Mouse (Mus musculus) E14TG2a.4 (cell line): ENCODE measurements around the gene Hist1h2bm.
"Not testable (repeated sequence)": the region's sequence is repeated elsewhere in the genome, so short reads cannot be mapped to it uniquely, and the experiment has no call there.

Experiments
- H3K27me3 ChIP-seq: 2 replicates; pipeline ENCODE4 v1.6.1; 2014; ENCODE audit warnings: low read length, control low read depth; ENCODE audit not compliant: insufficient read depth
- H3K36me3 ChIP-seq: 2 replicates; pipeline ENCODE4 v1.6.1; 2014; ENCODE audit warnings: low read length, control low read depth; ENCODE audit not compliant: insufficient read depth
- H3K4me1 ChIP-seq: replicated peaks from 2 replicates; pipeline ENCODE4 v1.6.1; 2014; ENCODE audit warnings: low read depth, low read length, control low read depth
- H3K4me3 ChIP-seq: replicated peaks from 2 replicates; pipeline ENCODE4 v1.5.1; 2014; ENCODE audit warnings: mild to moderate bottlenecking, low read length
- H3K9me3 ChIP-seq: 2 replicates; pipeline ENCODE4 v1.6.1; 2014; ENCODE audit warnings: low read length, control low read depth
- CTCF ChIP-seq: conservative IDR thresholded peaks from 2 replicates; pipeline ENCODE4 v1.5.1; 2014; ENCODE audit warnings: low read length
- NANOG ChIP-seq: IDR thresholded peaks from 2 replicates; pipeline ENCODE4 v1.6.1; 2014; ENCODE audit warnings: borderline replicate concordance, low read length, mixed read lengths
- POU5F1 ChIP-seq: IDR thresholded peaks from 2 replicates; pipeline ENCODE4 v1.6.1; 2014; ENCODE audit warnings: low read length, borderline replicate concordance

Gene Hist1h2bm

GRCm38 (mm10) chr13:21715131-21715863, 6.5 kb upstream of the Hist1h2bm start:
- H3K4me3 ChIP-seq, result peak overlapping the region; percentile 76

DNA sequence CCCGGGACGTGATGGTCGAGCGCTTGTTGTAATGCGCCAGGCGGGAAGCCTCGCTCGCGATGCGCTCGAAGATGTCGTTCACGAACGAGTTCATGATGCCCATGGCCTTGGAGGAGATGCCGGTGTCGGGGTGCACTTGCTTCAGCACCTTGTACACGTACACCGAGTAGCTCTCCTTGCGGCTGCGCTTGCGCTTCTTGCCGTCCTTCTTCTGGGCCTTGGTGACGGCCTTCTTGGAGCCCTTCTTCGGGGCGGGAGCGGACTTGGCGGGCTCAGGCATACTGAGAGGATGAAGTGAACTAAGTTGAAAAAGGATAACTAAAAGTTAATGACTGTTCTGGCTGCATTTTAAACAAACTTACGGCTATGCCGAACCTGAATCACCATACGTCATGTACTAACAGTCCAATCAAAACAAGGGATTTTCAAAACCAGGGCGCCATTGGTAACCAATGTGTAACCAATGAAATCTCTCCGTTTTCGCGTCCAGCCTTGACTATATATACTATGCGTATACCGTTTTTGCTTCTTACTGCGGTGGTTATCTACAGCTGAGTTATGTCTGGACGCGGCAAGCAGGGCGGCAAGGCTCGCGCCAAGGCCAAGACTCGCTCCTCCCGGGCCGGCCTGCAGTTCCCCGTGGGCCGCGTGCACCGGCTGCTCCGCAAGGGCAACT, 5.8 kb upstream of the Hist1h2bm start, which contains the start of the genes Hist1h2bl and Hist1h2ai:
TSS of gene Hist1h2bl (minus strand) at position 280 of the 676 bp plus-strand sequence.
TSS of gene Hist1h2ai (plus strand) at position 559 of the 676 bp plus-strand sequence.
- H3K9me3 ChIP-seq, H3K27me3 ChIP-seq, H3K36me3 ChIP-seq: not testable (repeated sequence)
- peak within 1 kb of the TSS; percentile 76 for H3K4me3 ChIP-seq
- peaks cover 36% of the 10 kb centered on the region for H3K4me1 ChIP-seq

More at GRCm38 (mm10) chr13:21715131-21715863, 6.5 kb upstream of the Hist1h2bm start:
- no peak for TF ChIP-seq POU5F1
- TF ChIP-seq NANOG, result no peak
- TF ChIP-seq CTCF, result no peak
- Histone ChIP-seq H3K4me1 (peaks cover 31% of the 10 kb centered on the region), H3K27me3 (no peaks in the 10 kb centered on the region), H3K36me3 (no peaks in the 10 kb centered on the region), H3K9me3 (no peaks in the 10 kb centered on the region)

DNA sequence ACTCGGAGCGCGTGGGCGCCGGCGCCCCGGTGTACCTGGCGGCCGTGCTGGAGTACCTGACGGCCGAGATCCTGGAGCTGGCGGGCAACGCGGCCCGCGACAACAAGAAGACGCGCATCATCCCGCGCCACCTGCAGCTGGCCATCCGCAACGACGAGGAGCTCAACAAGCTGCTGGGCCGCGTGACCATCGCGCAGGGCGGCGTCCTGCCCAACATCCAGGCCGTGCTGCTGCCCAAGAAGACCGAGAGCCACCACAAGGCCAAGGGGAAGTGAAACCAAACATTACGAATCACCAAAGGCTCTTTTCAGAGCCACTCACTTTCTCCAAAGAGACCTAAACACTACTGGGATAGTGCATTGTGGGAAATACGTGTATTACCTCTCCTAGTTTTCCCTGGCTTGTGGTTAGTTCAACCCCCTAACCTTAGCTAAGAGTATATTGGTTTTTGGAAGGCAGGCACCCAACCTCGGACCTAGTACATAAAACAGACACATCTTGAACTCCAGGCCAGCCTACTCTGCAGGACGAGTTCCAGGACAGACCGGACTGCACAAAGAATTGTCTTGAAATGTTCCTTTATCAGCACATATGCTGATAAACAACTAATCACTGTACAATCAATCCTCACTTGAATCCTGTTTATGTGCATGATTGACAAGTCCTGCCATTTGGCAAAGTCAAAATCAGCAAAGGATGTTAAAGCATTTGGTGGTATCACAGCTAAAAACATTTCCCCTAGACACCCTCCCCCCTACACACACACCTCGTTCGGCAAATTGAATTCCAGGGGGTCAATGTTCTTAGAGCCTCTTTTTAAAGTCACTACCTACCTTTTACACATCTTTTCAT, 5.1 kb upstream of the Hist1h2bm start:
- H3K36me3 ChIP-seq, H3K27me3 ChIP-seq, H3K9me3 ChIP-seq: not testable (repeated sequence)
- H3K4me3 ChIP-seq, result peak overlapping the region; percentile 75
- peaks cover 29% of the 10 kb centered on the region for H3K4me1 ChIP-seq

DNA sequence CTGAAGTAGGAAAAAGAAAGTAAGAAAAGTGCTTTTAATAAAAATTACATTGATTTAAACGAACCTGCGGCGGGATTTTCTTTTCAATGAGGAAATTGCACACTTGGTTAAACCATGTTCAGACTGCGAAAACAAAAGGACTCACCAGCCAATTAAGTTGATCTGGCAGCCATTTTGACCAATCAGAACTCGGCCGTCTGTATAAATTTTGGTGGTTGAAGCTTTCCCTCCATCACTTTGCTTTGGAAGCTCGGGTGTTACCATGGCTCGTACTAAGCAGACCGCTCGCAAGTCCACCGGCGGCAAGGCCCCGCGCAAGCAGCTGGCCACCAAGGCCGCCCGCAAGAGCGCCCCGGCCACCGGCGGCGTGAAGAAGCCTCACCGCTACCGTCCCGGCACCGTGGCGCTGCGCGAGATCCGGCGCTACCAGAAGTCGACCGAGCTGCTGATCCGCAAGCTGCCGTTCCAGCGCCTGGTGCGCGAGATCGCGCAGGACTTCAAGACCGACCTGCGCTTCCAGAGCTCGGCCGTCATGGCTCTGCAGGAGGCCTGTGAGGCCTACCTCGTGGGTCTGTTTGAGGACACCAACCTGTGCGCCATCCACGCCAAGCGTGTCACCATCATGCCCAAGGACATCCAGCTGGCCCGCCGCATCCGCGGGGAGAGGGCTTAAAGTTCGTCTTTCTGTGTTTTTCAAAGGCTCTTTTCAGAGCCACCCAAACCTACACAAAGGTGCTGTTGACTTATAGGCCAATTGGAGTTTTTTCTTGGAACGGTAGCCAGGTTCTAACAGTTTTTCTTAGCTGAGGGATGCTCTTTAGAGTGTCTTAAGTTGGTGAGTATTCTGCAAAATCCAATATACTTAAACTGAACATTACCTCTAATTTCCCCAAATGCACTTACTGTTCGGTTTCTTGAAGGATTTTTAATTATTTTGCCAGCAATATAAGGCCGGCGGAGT, 4.2 kb upstream of the Hist1h2bm start, which contains the start of gene Hist1h3h:
TSS of gene Hist1h3h (plus strand) at position 263 of the 961 bp plus-strand sequence.
- not testable (repeated sequence) for H3K36me3 ChIP-seq, H3K27me3 ChIP-seq, H3K9me3 ChIP-seq
- H3K4me1 ChIP-seq, result peaks cover 30% of the 10 kb centered on the region
- peak within 1 kb of the TSS; percentile 75 for H3K4me3 ChIP-seq

- no peaks in the 10 kb centered on the region for H3K27me3 ChIP-seq
- H3K4me1 ChIP-seq, result peaks cover 30% of the 10 kb centered on the region
- TF ChIP-seq CTCF, result no peak
- no peak for TF ChIP-seq POU5F1
- no peak for TF ChIP-seq NANOG
- no peaks in the 10 kb centered on the region for H3K9me3 ChIP-seq
- H3K4me3 ChIP-seq, result peak overlapping the region; percentile 75
- H3K36me3 ChIP-seq, result no peaks in the 10 kb centered on the region
These were observed 3.3 kb upstream of the Hist1h2bm start for GRCm38 (mm10) chr13:21718381-21719080.

DNA sequence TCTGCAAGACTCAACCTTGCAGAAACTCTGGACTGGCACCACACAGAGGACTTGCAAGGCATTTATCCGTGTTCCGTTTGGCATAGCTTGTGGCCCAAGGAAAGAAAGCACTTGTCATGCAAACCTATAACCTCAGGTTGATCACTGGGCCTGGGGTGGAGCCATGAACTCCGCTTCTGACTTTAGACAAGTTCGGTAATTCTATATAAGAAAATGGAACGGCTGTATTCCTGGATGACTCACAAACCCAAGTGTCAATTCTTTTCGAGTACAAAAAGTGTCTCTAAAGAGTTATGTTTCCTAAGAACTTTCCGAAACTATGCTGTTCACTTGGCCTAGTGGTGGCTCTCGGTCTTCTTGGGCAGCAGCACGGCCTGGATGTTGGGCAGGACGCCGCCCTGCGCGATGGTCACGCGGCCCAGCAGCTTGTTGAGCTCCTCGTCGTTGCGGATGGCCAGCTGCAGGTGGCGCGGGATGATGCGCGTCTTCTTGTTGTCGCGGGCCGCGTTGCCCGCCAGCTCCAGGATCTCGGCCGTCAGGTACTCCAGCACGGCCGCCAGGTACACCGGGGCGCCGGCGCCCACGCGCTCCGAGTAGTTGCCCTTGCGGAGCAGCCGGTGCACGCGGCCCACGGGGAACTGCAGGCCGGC, 612 bp upstream of the Hist1h2bm start:
- peaks cover 23% of the 10 kb centered on the region for H3K4me1 ChIP-seq

GRCm38 (mm10) chr13:21722373-21722925, 605 bp downstream of the Hist1h2bm start:
- H3K4me1 ChIP-seq, result peaks cover 23% of the 10 kb centered on the region
- peak overlapping the region; percentile 39; the same call in 1 of the 2 replicates for H3K4me3 ChIP-seq
- no peak for TF ChIP-seq POU5F1
- TF ChIP-seq CTCF, result no peak
- no peak for TF ChIP-seq NANOG
- no peaks in the 10 kb centered on the region for H3K27me3 ChIP-seq
- no peaks in the 10 kb centered on the region; the same call in 1 of the 2 replicates for H3K36me3 ChIP-seq
- H3K9me3 ChIP-seq, result peaks cover 33% of the 10 kb centered on the region

More for the DNA sequence above, 612 bp upstream of the Hist1h2bm start:
- not testable (repeated sequence) for H3K27me3 ChIP-seq, H3K36me3 ChIP-seq
- Histone ChIP-seq H3K4me3 (peak overlapping the region; percentile 66), H3K9me3 (peaks cover 21% of the 10 kb centered on the region)
